Mouse (Mus musculus) intestine, postnatal 0 days (tissue): ENCODE measurements around the gene Foxa2. TPM values are rescaled to one million over a fixed set of nuclear protein-coding genes. Genes with fewer than 3 reads are reported as not detected.
A peak's percentile ranks its signal among the peaks of the same experiment; 100 is the strongest.

Experiments used
- ATAC-seq: fragments of 200-750 bp; cut with Nextera tagmentation; 2 replicates; pipeline ENCODE4 v1.8.0; 2017; ENCODE audit warnings: mild to moderate bottlenecking, moderate TSS enrichment, moderate library complexity
- H3K27ac ChIP-seq: fragments of 300-500 bp; sonication (generic); 2 replicates; pipeline ENCODE4 v1.5.1; 2014; ENCODE audit warnings: mild to moderate bottlenecking, low read depth, low read length, moderate library complexity
- H3K27me3 ChIP-seq: fragments of 300-500 bp; sonication (generic); replicated peaks from 2 replicates; pipeline ENCODE4 v1.6.1; 2014; ENCODE audit warnings: low read length, mixed read lengths; ENCODE audit not compliant: control insufficient read depth, insufficient read depth
- H3K36me3 ChIP-seq: fragments of 300-500 bp; sonication (generic); 2 replicates; pipeline ENCODE4 v1.6.1; 2014; ENCODE audit warnings: mild to moderate bottlenecking, moderate library complexity; ENCODE audit not compliant: control insufficient read depth, insufficient read depth
- H3K4me1 ChIP-seq: fragments of 300-500 bp; sonication (generic); replicated peaks from 2 replicates; pipeline ENCODE4 v1.6.1; 2014; ENCODE audit warnings: antibody characterized with exemption, low read length, mixed read lengths; ENCODE audit not compliant: control insufficient read depth, insufficient read depth
- H3K4me2 ChIP-seq: fragments of 300-500 bp; sonication (generic); replicated peaks from 2 replicates; pipeline ENCODE4 v1.6.1; 2014; ENCODE audit warnings: low read depth, mild to moderate bottlenecking, moderate library complexity
- H3K4me3 ChIP-seq: fragments of 300-500 bp; sonication (generic); 2 replicates; pipeline ENCODE4 v1.5.1; 2014; ENCODE audit warnings: low read depth, low read length
- H3K9ac ChIP-seq: fragments of 300-500 bp; sonication (generic); 2 replicates; pipeline ENCODE4 v1.6.1; 2014; ENCODE audit warnings: mild to moderate bottlenecking, low read depth, low read length
- H3K9me3 ChIP-seq: fragments of 300-500 bp; sonication (generic); 2 replicates; pipeline ENCODE4 v1.6.1; 2016; ENCODE audit warnings: mixed run types; ENCODE audit not compliant: control insufficient read depth
- CTCF ChIP-seq: sonication (generic); IDR thresholded peaks from 2 replicates; pipeline ENCODE4 v1.5.1; 2016; ENCODE audit warnings: low read depth, mild to moderate bottlenecking, control low read depth, antibody characterized with exemption, moderate library complexity
- WGBS: fragments of 180-500 bp; shearing (Covaris S2); extraction: QIAGEN DNeasy Blood & Tissue Kit; methylation state at CpG from one replicate; pipeline ENCODE4 v1.1.7; 2014; 5-methylcytosine and 5-hydroxymethylcytosine counted together
- polyA plus RNA-seq: library from polyadenylated mRNA; unstranded; fragments of >200 nt; fragmentation: Nextera tagmentation; extraction: Ambion mirVana; gene quantifications from 2 replicates; pipeline ENCODE4 v1.2.1, GENCODE M21; 2015

Foxa2 gene
- polyA plus RNA-seq, 1 experiment from 2014 or later, result 1.5 TPM

DNA sequence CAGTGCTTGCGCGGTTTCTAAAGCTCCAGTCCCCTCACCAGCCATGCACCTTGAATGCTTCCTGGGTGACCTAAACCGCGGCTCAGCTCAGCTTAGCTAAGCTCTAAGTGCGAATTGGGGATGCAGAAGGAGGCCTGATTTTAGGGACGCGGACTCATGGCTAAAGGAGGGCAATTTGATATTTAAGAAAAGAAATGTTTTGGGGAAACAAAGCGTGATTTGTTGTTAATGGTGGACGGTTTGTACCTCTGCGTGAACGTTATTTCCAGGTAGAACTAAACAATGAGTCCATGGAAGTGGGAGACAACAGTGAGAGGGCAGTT is 16.2 kb downstream of the Foxa2 start:
- WGBS, result 21% methylated on average over 11 of the region's 11 CpGs
- no peak overlapping the region for H3K9ac ChIP-seq
- H3K9me3 ChIP-seq, result no peaks in the 10 kb centered on the region
- TF ChIP-seq CTCF, result no peak
- H3K27me3 ChIP-seq, result peaks cover 79% of the 10 kb centered on the region
- no peak for ATAC-seq
- H3K4me1 ChIP-seq, result no peaks in the 10 kb centered on the region
- H3K4me2 ChIP-seq, result 0 out of 2 replicates have a peak overlapping the region, but pooled peaks have one; percentile 21
- H3K4me3 ChIP-seq, result no peak overlapping the region
- H3K27ac ChIP-seq, result no peak overlapping the region
- H3K36me3 ChIP-seq, result no peaks in the 10 kb centered on the region

DNA sequence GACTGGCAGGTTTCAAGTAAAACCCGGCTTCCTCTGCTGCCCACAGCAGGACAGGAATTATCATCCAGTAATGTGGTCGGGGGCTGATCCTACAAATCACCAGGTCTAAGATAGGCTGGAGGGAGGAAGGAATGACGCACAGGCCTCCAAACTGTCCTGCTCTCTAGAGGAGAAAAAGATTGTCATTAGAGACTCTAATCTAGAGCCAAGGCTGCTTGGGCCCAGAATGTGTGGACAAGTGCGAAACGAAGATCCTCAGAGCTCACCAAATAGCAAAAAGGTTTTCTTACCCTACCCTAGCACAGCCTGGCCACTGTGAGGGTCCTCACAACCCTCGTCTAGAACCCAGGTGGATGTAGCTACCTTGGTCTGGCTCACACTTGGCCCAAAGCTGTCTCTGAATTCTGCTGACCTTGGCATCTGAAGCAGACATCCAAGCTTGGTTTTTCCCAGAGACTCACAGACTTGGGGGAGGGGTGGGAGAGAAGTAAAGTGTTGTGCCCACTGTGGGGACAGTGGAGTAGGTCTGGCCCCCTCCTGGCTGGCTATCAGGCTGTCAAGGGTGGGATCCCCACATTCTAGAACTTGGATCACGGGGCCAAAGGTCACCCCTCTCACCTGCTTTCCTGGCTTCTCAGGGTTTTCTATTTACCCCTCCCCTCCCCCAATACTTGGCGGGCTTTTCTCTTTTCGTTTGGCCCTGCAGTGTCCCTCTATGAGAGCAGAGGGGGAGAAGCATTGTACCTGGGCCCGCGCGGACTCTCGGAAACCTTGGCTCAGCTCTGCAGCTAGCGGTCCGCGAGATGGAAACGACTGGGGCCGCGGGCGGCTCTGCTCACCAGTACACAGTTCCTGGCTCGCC is 16.8 kb downstream of the Foxa2 start:
- Histone ChIP-seq H3K9ac (no peak overlapping the region), H3K9me3 (no peaks in the 10 kb centered on the region), H3K27me3 (peaks cover 75% of the 10 kb centered on the region), H3K4me2 (0 out of 2 replicates have a peak overlapping the region, but pooled peaks have one; percentile 21), H3K36me3 (no peaks in the 10 kb centered on the region), H3K4me3 (no peak overlapping the region), H3K4me1 (no peaks in the 10 kb centered on the region), H3K27ac (no peak overlapping the region)
- ATAC-seq, result no peak
- 22% methylated on average over 21 of the region's 21 CpGs for WGBS
- no peak for TF ChIP-seq CTCF

DNA sequence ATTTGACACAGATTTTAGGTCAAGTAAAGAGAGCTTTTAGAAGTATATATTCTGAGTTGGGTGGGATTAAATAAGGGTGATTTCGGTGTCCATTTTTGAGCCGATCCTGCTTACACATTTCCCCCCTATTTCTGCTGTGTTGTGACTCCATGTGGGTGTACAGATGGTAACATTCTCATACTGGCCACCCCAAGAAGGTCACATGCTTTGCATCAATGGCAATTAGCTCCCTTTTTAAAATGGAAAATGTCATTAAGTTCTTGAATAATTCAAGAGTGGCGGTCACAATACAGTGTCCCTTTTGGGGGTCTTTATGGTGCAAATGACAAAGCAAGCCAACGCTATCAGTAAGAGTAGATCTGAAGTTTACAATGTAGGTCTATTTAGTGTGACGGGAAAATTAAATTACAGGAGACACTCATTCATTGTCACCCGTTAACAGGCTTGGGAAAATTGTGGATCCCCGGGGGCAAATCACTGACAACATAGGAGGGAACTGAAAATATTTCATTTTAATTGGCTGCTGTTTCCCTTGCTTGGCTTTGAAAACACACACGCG is 17.6 kb downstream of the Foxa2 start:
- no peaks in the 10 kb centered on the region for H3K9me3 ChIP-seq
- H3K9ac ChIP-seq, result no peak overlapping the region
- peaks cover 74% of the 10 kb centered on the region for H3K27me3 ChIP-seq
- H3K27ac ChIP-seq, result no peak overlapping the region
- H3K4me3 ChIP-seq, result no peak overlapping the region
- no peaks in the 10 kb centered on the region for H3K4me1 ChIP-seq
- no peak overlapping the region for H3K4me2 ChIP-seq
- 59% methylated on average over 9 of the region's 9 CpGs for WGBS
- ATAC-seq, result no peak
- H3K36me3 ChIP-seq, result no peaks in the 10 kb centered on the region
- TF ChIP-seq CTCF, result no peak

DNA sequence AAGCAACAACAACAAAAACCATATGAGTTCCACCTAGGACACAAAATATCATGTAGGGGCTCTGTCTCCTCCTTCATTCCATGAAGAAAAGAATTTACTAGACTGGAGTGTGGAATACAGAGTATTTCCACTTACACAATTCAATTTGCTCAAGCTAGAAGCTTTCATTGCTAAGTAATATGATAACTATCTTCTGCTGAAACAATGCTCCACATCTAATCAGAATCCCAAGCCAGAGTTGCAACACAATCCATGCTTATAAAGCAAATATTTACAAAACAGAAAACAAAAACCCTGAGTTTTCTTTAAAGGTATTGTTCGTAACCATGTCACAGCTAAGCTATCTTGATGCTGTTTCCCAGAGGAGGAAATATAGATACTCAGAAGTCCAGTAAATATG is 20.4 kb downstream of the Foxa2 start:
- no peak for TF ChIP-seq CTCF
- Histone ChIP-seq H3K27ac (no peak overlapping the region), H3K36me3 (no peaks in the 10 kb centered on the region), H3K27me3 (peaks cover 71% of the 10 kb centered on the region), H3K4me2 (no peak overlapping the region), H3K9ac (no peak overlapping the region), H3K4me3 (no peak overlapping the region), H3K9me3 (no peaks in the 10 kb centered on the region), H3K4me1 (no peaks in the 10 kb centered on the region)
- WGBS, result 74% methylated on average over 1 of the region's 1 CpGs
- no peak for ATAC-seq

DNA sequence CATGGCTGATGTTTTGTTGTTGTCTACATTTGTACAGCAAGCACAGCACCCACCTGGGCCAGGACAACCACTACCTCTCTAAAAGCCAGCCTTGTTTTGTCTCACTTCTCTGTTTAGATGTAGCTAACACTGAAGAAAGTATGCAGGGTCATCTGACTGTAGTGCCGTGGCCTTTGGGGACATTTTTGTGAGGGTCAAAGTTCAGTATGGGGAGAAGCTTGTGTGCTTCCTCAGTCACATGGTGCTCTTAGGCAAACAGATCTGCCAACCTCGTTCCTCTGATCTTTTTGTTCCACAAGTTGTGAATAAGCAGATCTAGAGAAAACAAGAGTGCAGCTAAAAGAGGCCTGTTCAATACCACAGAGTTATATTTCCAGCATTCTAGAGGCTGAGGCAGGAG is 21.3 kb downstream of the Foxa2 start:
- TF ChIP-seq CTCF, result no peak
- peaks cover 66% of the 10 kb centered on the region for H3K27me3 ChIP-seq
- H3K9me3 ChIP-seq, result no peaks in the 10 kb centered on the region
- WGBS, result 25% methylated on average over 2 of the region's 2 CpGs
- no peak overlapping the region for H3K9ac ChIP-seq
- H3K4me1 ChIP-seq, result no peaks in the 10 kb centered on the region
- no peaks in the 10 kb centered on the region for H3K36me3 ChIP-seq
- no peak overlapping the region for H3K27ac ChIP-seq
- ATAC-seq, result no peak
- no peak overlapping the region for H3K4me2 ChIP-seq
- no peak overlapping the region for H3K4me3 ChIP-seq

DNA sequence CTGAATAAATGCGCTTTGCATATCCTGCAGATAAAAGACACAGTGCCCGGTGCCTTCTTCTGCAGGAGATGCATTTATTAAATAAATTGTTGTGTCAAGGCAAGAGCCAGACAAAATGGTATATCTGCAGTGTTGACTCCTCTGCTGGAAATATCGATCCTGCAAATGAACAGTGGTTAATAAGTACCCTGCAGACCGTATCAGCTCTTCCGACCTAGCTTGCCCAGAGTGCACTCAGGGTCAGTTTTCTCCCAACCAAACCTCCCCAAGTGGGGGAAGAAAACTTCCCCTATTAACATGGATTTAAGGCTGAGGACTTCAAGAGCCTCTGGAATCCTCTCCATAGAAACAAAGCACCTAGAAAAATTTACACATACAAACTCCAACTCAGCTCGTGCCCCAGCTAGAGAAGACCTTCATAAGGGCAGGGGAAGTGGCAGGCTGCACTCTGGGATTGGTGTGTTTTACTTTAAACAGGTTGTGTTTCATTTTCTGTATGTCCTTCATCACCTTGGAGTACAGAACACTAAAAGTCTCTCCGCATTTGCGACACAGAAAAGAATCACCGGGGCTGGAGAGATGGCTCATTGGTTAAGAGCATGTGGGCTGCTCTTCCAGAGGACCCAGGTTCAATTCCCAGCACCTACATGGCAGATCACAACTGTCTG is 22.4 kb downstream of the Foxa2 start:
- Histone ChIP-seq H3K27me3 (peaks cover 55% of the 10 kb centered on the region), H3K9me3 (no peaks in the 10 kb centered on the region), H3K4me1 (no peaks in the 10 kb centered on the region), H3K9ac (no peak overlapping the region), H3K4me3 (no peak overlapping the region), H3K36me3 (no peaks in the 10 kb centered on the region), H3K4me2 (no peak overlapping the region), H3K27ac (no peak overlapping the region)
- WGBS, result 50% methylated on average over 9 of the region's 9 CpGs
- no peak for ATAC-seq
- TF ChIP-seq CTCF, result no peak
